Mouse (Mus musculus): ENCODE results near the gene Spock2.

- TF ChIP-seq EP300 (IDR thresholded peaks at IDR 0.05; ENCODE audit: low read depth): no peak
- no peak for TF ChIP-seq CTCF (IDR thresholded peaks at IDR 0.05; ENCODE audit: low read depth)
These were observed 24.8 kb upstream of the Spock2 start for GRCm38 (mm10) chr10:60080982-60081825.
